Mouse (Mus musculus): ENCODE data around the gene Dync1h1.

GRCm38 (mm10) chr12:110681878-110682277, 80.6 kb downstream of the Dync1h1 start:
- TF ChIP-seq EP300 (IDR thresholded peaks at IDR 0.05; ENCODE audit: low read depth) (no peak), CTCF (IDR thresholded peaks at IDR 0.05; ENCODE audit: low read depth) (no peak)

Measured in liver, postnatal 0 days (tissue).